Comparison of ENCODE assay signal across 25 mouse cellular contexts in genomic region chr19:5503687-5504086, GRCm38 (mm10). TPM values are rescaled to one million over a fixed set of nuclear protein-coding genes. Genes with fewer than 3 reads are reported as not detected.
DNase-seq lines count a peak whose midpoint lies in the region; ATAC-seq lines count a peak whose summit lies in the region.
"Had no signal": no experiment of that assay in that cellular context is flagged by ENCODE, and none has a peak within 500 bp of the region (broad histone marks: within the 10 kb centered on the region; RNA-seq: fewer than 3 reads in every experiment).

1700020D05Rik (minus strand) TSS chr19:5503787.

- 58% methylated on average over 17 of the region's 17 CpGs for WGBS in kidney, embryonic 14.5 days
- 37% methylated on average over 17 of the region's 17 CpGs for WGBS in lung, embryonic 16.5 days
- 69% methylated on average over 17 of the region's 17 CpGs for WGBS in liver, embryonic 12.5 days (ENCODE audit: insufficient replicate concordance)

- no peak; the same call in 1 of the 2 replicates for ATAC-seq in kidney, embryonic 14.5 days (ENCODE audit: low FRiP score, low TSS enrichment)
- ATAC-seq in lung, embryonic 16.5 days (ENCODE audit: low read depth) = no peak
- no peak for ATAC-seq in liver, embryonic 12.5 days
- ATAC-seq: activated CD4-positive, CD25-positive, alpha-beta regulatory T cell, adult 4 months; forebrain, embryonic 15.5 days; hindbrain, embryonic 16.5 days; Patski had no signal

- H3K4me2 ChIP-seq in kidney, embryonic 14.5 days (replicated peaks; ENCODE audit: low read depth, low read length) = peak within 1 kb of the TSS; percentile 22
- peak within 1 kb of the TSS; percentile 5; the same call in 1 of the 2 replicates for H3K4me2 ChIP-seq in lung, embryonic 16.5 days (ENCODE audit: low read depth, low read length)
- no peak within 1 kb of the TSS for H3K4me2 ChIP-seq in liver, embryonic 12.5 days
- H3K4me2 ChIP-seq: embryonic facial prominence, embryonic 15.5 days; forebrain, embryonic 15.5 days; hindbrain, embryonic 12.5 days had no signal

- H3K27ac ChIP-seq in kidney, embryonic 14.5 days (ENCODE audit: low read depth, low read length) = no peak within 1 kb of the TSS
- H3K27ac ChIP-seq in lung, embryonic 16.5 days (ENCODE audit: low read length) = no peak within 1 kb of the TSS
- H3K27ac ChIP-seq in liver, embryonic 12.5 days = no peak within 1 kb of the TSS
- H3K27ac ChIP-seq: embryonic facial prominence, embryonic 15.5 days; forebrain, embryonic 15.5 days; heart, embryonic 10.5 days; hindbrain, embryonic 12.5 days had no signal

- no peak within 1 kb of the TSS; the same call in 1 of the 2 replicates for H3K4me3 ChIP-seq in kidney, embryonic 14.5 days (ENCODE audit: low read length)
- H3K4me3 ChIP-seq in lung, embryonic 16.5 days (ENCODE audit: low read length) = no peak within 1 kb of the TSS
- H3K4me3 ChIP-seq in liver, embryonic 12.5 days = no peak within 1 kb of the TSS
- H3K4me3 ChIP-seq: embryonic facial prominence, embryonic 15.5 days; erythroblast, embryonic 14.5 days; forebrain, embryonic 15.5 days; heart, embryonic 10.5 days; hindbrain, embryonic 12.5 days had no signal

- H3K36me3 ChIP-seq in kidney, embryonic 14.5 days (ENCODE audit: control insufficient read depth, insufficient read depth, low read length) = no peaks in the 10 kb centered on the region
- no peaks in the 10 kb centered on the region for H3K36me3 ChIP-seq in lung, embryonic 16.5 days (ENCODE audit: control insufficient read depth, insufficient read depth, low read length)
- H3K36me3 ChIP-seq in liver, embryonic 12.5 days = peaks cover 12% of the 10 kb centered on the region
- H3K36me3 ChIP-seq: embryonic facial prominence, embryonic 15.5 days had no signal

- H3K27me3 ChIP-seq in kidney, embryonic 14.5 days (ENCODE audit: control insufficient read depth, insufficient read depth, low read length) = no peaks in the 10 kb centered on the region
- no peaks in the 10 kb centered on the region for H3K27me3 ChIP-seq in lung, embryonic 16.5 days (ENCODE audit: control insufficient read depth, insufficient read depth, low read depth, low read length)
- H3K27me3 ChIP-seq in liver, embryonic 12.5 days (replicated peaks) = no peaks in the 10 kb centered on the region
- H3K27me3 ChIP-seq: embryonic facial prominence, embryonic 15.5 days; forebrain, embryonic 15.5 days; Patski had no signal

- H3K9me3 ChIP-seq in kidney, embryonic 14.5 days (ENCODE audit: control insufficient read depth, low read length) = peaks cover 6% of the 10 kb centered on the region; the same call in 1 of the 2 replicates
- no peaks in the 10 kb centered on the region for H3K9me3 ChIP-seq in lung, embryonic 16.5 days (ENCODE audit: control insufficient read depth, low read length)
- no peaks in the 10 kb centered on the region for H3K9me3 ChIP-seq in liver, embryonic 12.5 days (replicated peaks)
- H3K9me3 ChIP-seq: embryonic facial prominence, embryonic 15.5 days; forebrain, embryonic 15.5 days; G1E; heart, embryonic 10.5 days; hindbrain, embryonic 12.5 days had no signal

- no peak for DNase-seq in kidney, postnatal 36 days
- DNase-seq in lung, postnatal 10 days = no peak
- DNase-seq in NIH3T3 (ENCODE audit: low read depth) = peak; percentile 43
- no peak for DNase-seq in Muller cell, postnatal 12 days (ENCODE audit: inconsistent ontology term)
- DNase-seq: adrenal gland, postnatal 25 days; cerebellum, adult 18-20 months; cerebellum, adult 9-11 months; cerebellum, postnatal 36 days; gastrocnemius, postnatal 10 days; heart, adult 18-20 months; heart, postnatal 10 days; heart, postnatal 4 days had no signal

- H3K9ac ChIP-seq in kidney, embryonic 14.5 days (ENCODE audit: low read depth, low read length) = no peak within 1 kb of the TSS
- H3K9ac ChIP-seq in lung, embryonic 16.5 days (ENCODE audit: low read length) = no peak within 1 kb of the TSS
- no peak within 1 kb of the TSS for H3K9ac ChIP-seq in liver, embryonic 12.5 days
- H3K9ac ChIP-seq: embryonic facial prominence, embryonic 15.5 days; forebrain, embryonic 15.5 days; hindbrain, embryonic 12.5 days had no signal

- no peaks in the 10 kb centered on the region for H3K4me1 ChIP-seq in kidney, embryonic 14.5 days (ENCODE audit: control insufficient read depth, insufficient read depth, low read length)
- no peaks in the 10 kb centered on the region for H3K4me1 ChIP-seq in lung, embryonic 16.5 days (replicated peaks; ENCODE audit: control insufficient read depth, insufficient read depth, low read length)
- H3K4me1 ChIP-seq in liver, embryonic 12.5 days = 0 out of 2 replicates have a peak, but pooled peaks cover 8% of the 10 kb centered on the region
- H3K4me1 ChIP-seq: embryonic facial prominence, embryonic 15.5 days; forebrain, embryonic 15.5 days; hindbrain, embryonic 12.5 days had no signal

RNA-seq across cellular contexts. Expression of gene 1700020D05Rik, which starts in this region (rescaled TPM):
- 0.19 TPM in 1 of 2 replicates, not detected in the other for polyA plus RNA-seq in kidney, embryonic 14.5 days (2014; fragmentation: Nextera tagmentation; extraction: Ambion mirVana)
- not detected in 2 replicates for polyA plus RNA-seq in lung, embryonic 16.5 days (2015; fragmentation: Nextera tagmentation; extraction: Ambion mirVana)
- polyA plus RNA-seq in liver, embryonic 12.5 days (2016; fragmentation: Nextera tagmentation; extraction: Ambion mirVana) = 0.13 TPM in 1 of 2 replicates, not detected in the other
- polyA plus RNA-seq: forebrain, embryonic 11.5 days had no signal
